Mouse (Mus musculus) heart, embryonic 13.5 days (tissue): ENCODE data around the gene 1700013G24Rik. TPM values are rescaled to one million over a fixed set of nuclear protein-coding genes. Genes with fewer than 3 reads are reported as not detected.

ENCODE experiments used
- ATAC-seq: fragments of 200-750 bp; cut with Nextera tagmentation; 2 replicates; pipeline ENCODE4 v1.8.0; 2017; ENCODE audit warnings: moderate TSS enrichment; ENCODE audit not compliant: insufficient number of reproducible peaks, low FRiP score, low TSS enrichment; ENCODE audit errors: extremely low read depth
- H3K27ac ChIP-seq: fragments of 300-500 bp; sonication (generic); replicated peaks from 2 replicates; pipeline ENCODE4 v1.5.1; 2015; ENCODE audit warnings: moderate library complexity, mild to moderate bottlenecking, inconsistent platforms
- H3K27me3 ChIP-seq: fragments of 300-500 bp; sonication (generic); replicated peaks from 2 replicates; pipeline ENCODE4 v1.6.1; 2015; ENCODE audit warnings: mild to moderate bottlenecking, inconsistent platforms
- H3K36me3 ChIP-seq: fragments of 300-500 bp; sonication (generic); 2 replicates; pipeline ENCODE4 v1.6.1; 2015; ENCODE audit warnings: mild to moderate bottlenecking, inconsistent platforms
- H3K4me1 ChIP-seq: fragments of 300-500 bp; sonication (generic); 2 replicates; pipeline ENCODE4 v1.6.1; 2015; ENCODE audit warnings: inconsistent platforms
- H3K4me2 ChIP-seq: fragments of 300-500 bp; sonication (generic); 2 replicates; pipeline ENCODE4 v1.6.1; 2015; ENCODE audit warnings: inconsistent platforms, mild to moderate bottlenecking, moderate library complexity
- H3K4me3 ChIP-seq: fragments of 300-500 bp; sonication (generic); 2 replicates; pipeline ENCODE4 v1.5.1; 2015; ENCODE audit warnings: moderate library complexity, mild to moderate bottlenecking, inconsistent platforms
- H3K9ac ChIP-seq: fragments of 300-500 bp; sonication (generic); 2 replicates; pipeline ENCODE4 v1.6.1; 2015; ENCODE audit warnings: inconsistent platforms, mild to moderate bottlenecking, moderate library complexity
- H3K9me3 ChIP-seq: fragments of 300-500 bp; sonication (generic); 2 replicates; pipeline ENCODE4 v1.6.1; 2016; ENCODE audit warnings: inconsistent platforms
- WGBS: fragments of 180-500 bp; shearing (Covaris S2); methylation state at CpG from one replicate; pipeline ENCODE4 v1.1.7; 2015; ENCODE audit warnings: mixed read lengths; 5-methylcytosine and 5-hydroxymethylcytosine counted together
- polyA plus RNA-seq: library from polyadenylated mRNA; unstranded; fragments of >200 nt; fragmentation: Nextera tagmentation; extraction: Ambion mirVana; gene quantifications from 2 replicates; pipeline ENCODE4 v1.2.1, GENCODE M21; 2015

The 1700013G24Rik gene
- polyA plus RNA-seq, 1 experiment from 2014 or later = not detected

GRCm38 (mm10) chr4:137486081-137487014, 33.3 kb downstream of the 1700013G24Rik start:
- H3K9ac ChIP-seq = peak overlapping the region; percentile 85
- peaks cover 97% of the 10 kb centered on the region for H3K4me1 ChIP-seq
- H3K9me3 ChIP-seq = no peaks in the 10 kb centered on the region
- H3K4me3 ChIP-seq = no peak overlapping the region; the same call in 1 of the 2 replicates
- H3K27ac ChIP-seq = peak overlapping the region; percentile 100
- no peaks in the 10 kb centered on the region for H3K36me3 ChIP-seq
- H3K27me3 ChIP-seq = no peaks in the 10 kb centered on the region
- ATAC-seq = no peak
- peak overlapping the region; percentile 64 for H3K4me2 ChIP-seq
- WGBS = 12% methylated on average over 20 of the region's 20 CpGs

GRCm38 (mm10) chr4:137487286-137488000, 34.4 kb downstream of the 1700013G24Rik start:
- H3K9me3 ChIP-seq = no peaks in the 10 kb centered on the region
- H3K4me2 ChIP-seq = peak overlapping the region; percentile 64
- 17% methylated on average over 10 of the region's 10 CpGs for WGBS
- H3K27me3 ChIP-seq = no peaks in the 10 kb centered on the region
- ATAC-seq = peak; percentile 11; the same call in 1 of the 2 replicates
- H3K27ac ChIP-seq = peak overlapping the region; percentile 100
- no peak overlapping the region; the same call in 1 of the 2 replicates for H3K4me3 ChIP-seq
- peaks cover 91% of the 10 kb centered on the region for H3K4me1 ChIP-seq
- H3K36me3 ChIP-seq = 0 out of 2 replicates have a peak, but pooled peaks cover 4% of the 10 kb centered on the region
- peak overlapping the region; percentile 85 for H3K9ac ChIP-seq

GRCm38 (mm10) chr4:137488038-137488437, 35.0 kb downstream of the 1700013G24Rik start:
- Histone ChIP-seq H3K4me2 (peak overlapping the region; percentile 64), H3K4me1 (peaks cover 91% of the 10 kb centered on the region), H3K36me3 (peaks cover 4% of the 10 kb centered on the region; the same call in 1 of the 2 replicates), H3K27me3 (no peaks in the 10 kb centered on the region), H3K9ac (peak overlapping the region; percentile 85), H3K27ac (peak overlapping the region; percentile 100), H3K9me3 (no peaks in the 10 kb centered on the region), H3K4me3 (peak overlapping the region; percentile 23; the same call in 1 of the 2 replicates)
- ATAC-seq = no peak
- whole genome bisulfite sequencing = 9% methylated on average over 11 of the region's 11 CpGs

- Histone ChIP-seq H3K9me3 (no peaks in the 10 kb centered on the region), H3K36me3 (peaks cover 7% of the 10 kb centered on the region; the same call in 1 of the 2 replicates), H3K9ac (peak overlapping the region; percentile 85), H3K4me3 (peak overlapping the region; percentile 23), H3K27me3 (no peaks in the 10 kb centered on the region), H3K27ac (peak overlapping the region; percentile 100), H3K4me1 (peaks cover 91% of the 10 kb centered on the region), H3K4me2 (peak overlapping the region; percentile 64)
- ATAC-seq = peak; percentile 75
- WGBS = 6% methylated on average over 12 of the region's 12 CpGs
Measured at GRCm38 (mm10) chr4:137488571-137489303, 35.7 kb downstream of the 1700013G24Rik start.

- Histone ChIP-seq H3K9ac (peak overlapping the region; percentile 85), H3K36me3 (peaks cover 7% of the 10 kb centered on the region; the same call in 1 of the 2 replicates), H3K4me1 (peaks cover 91% of the 10 kb centered on the region), H3K27me3 (no peaks in the 10 kb centered on the region), H3K9me3 (no peaks in the 10 kb centered on the region), H3K4me3 (no peak overlapping the region), H3K27ac (peak overlapping the region; percentile 100), H3K4me2 (peak overlapping the region; percentile 64)
- 31% methylated on average over 8 of the region's 8 CpGs for WGBS
- ATAC-seq = no peak
Measured at GRCm38 (mm10) chr4:137489996-137490395, 36.9 kb downstream of the 1700013G24Rik start.

GRCm38 (mm10) chr4:137492563-137492962, 39.5 kb downstream of the 1700013G24Rik start:
- H3K4me1 ChIP-seq = peaks cover 91% of the 10 kb centered on the region
- H3K27me3 ChIP-seq = no peaks in the 10 kb centered on the region
- no peaks in the 10 kb centered on the region for H3K9me3 ChIP-seq
- H3K27ac ChIP-seq = peak overlapping the region; percentile 95
- 77% methylated on average over 11 of the region's 11 CpGs for whole genome bisulfite sequencing
- H3K36me3 ChIP-seq = peaks cover 7% of the 10 kb centered on the region; the same call in 1 of the 2 replicates
- H3K9ac ChIP-seq = peak overlapping the region; percentile 59; the same call in 1 of the 2 replicates
- H3K4me2 ChIP-seq = no peak overlapping the region
- no peak for ATAC-seq
- H3K4me3 ChIP-seq = no peak overlapping the region

GRCm38 (mm10) chr4:137493187-137493586, 40.1 kb downstream of the 1700013G24Rik start:
- H3K36me3 ChIP-seq = peaks cover 7% of the 10 kb centered on the region; the same call in 1 of the 2 replicates
- H3K27me3 ChIP-seq = no peaks in the 10 kb centered on the region
- peak overlapping the region; percentile 95 for H3K27ac ChIP-seq
- no peaks in the 10 kb centered on the region for H3K9me3 ChIP-seq
- WGBS = 82% methylated on average over 4 of the region's 4 CpGs
- H3K4me2 ChIP-seq = no peak overlapping the region
- peaks cover 91% of the 10 kb centered on the region for H3K4me1 ChIP-seq
- ATAC-seq = no peak
- H3K4me3 ChIP-seq = no peak overlapping the region
- H3K9ac ChIP-seq = peak overlapping the region; percentile 59; the same call in 1 of the 2 replicates

GRCm38 (mm10) chr4:137494751-137495500, 41.8 kb downstream of the 1700013G24Rik start:
- Histone ChIP-seq H3K36me3 (peaks cover 7% of the 10 kb centered on the region; the same call in 1 of the 2 replicates), H3K4me1 (peaks cover 91% of the 10 kb centered on the region), H3K9ac (peak overlapping the region; percentile 75), H3K4me3 (no peak overlapping the region), H3K9me3 (no peaks in the 10 kb centered on the region), H3K27ac (peak overlapping the region; percentile 95), H3K27me3 (no peaks in the 10 kb centered on the region), H3K4me2 (peak overlapping the region; percentile 44)
- peak; percentile 34; the same call in 1 of the 2 replicates for ATAC-seq
- whole genome bisulfite sequencing = 1% methylated on average over 19 of the region's 19 CpGs

GRCm38 (mm10) chr4:137495501-137496100, 42.5 kb downstream of the 1700013G24Rik start:
- peak overlapping the region; percentile 75 for H3K9ac ChIP-seq
- ATAC-seq = no peak
- H3K4me3 ChIP-seq = no peak overlapping the region
- peak overlapping the region; percentile 44 for H3K4me2 ChIP-seq
- H3K36me3 ChIP-seq = peaks cover 7% of the 10 kb centered on the region; the same call in 1 of the 2 replicates
- H3K27me3 ChIP-seq = no peaks in the 10 kb centered on the region
- 48% methylated on average over 6 of the region's 6 CpGs for WGBS
- H3K27ac ChIP-seq = peak overlapping the region; percentile 95
- H3K4me1 ChIP-seq = peaks cover 91% of the 10 kb centered on the region
- no peaks in the 10 kb centered on the region for H3K9me3 ChIP-seq
